Comparison of ENCODE assay signal across 8 mouse cellular contexts in genomic region chr13:106946594-106947540, GRCm38 (mm10). TPM values are rescaled to one million over a fixed set of nuclear protein-coding genes. Genes with fewer than 3 reads are reported as not detected.
DNase-seq lines count a peak whose midpoint lies in the region; ATAC-seq and TF ChIP-seq lines count a peak whose summit lies in the region.

TSS of gene Dimt1 (plus strand) at chr13:106947127.

- H3K4me1 ChIP-seq in cortical plate, adult 2 months (ENCODE audit: control insufficient read depth, insufficient read depth, low read length): peaks cover 3% of the 10 kb centered on the region; the same call in 1 of the 2 replicates
- peaks cover 35% of the 10 kb centered on the region for H3K4me1 ChIP-seq in megakaryocyte, embryonic 14.5 days

- H3K4me3 ChIP-seq in cortical plate, adult 2 months (ENCODE audit: insufficient read depth, low read length): peak within 1 kb of the TSS; percentile 97
- peak within 1 kb of the TSS; percentile 93 for H3K4me3 ChIP-seq in megakaryocyte, embryonic 14.5 days (replicated peaks)

- no peaks in the 10 kb centered on the region for H3K9me3 ChIP-seq in megakaryocyte, embryonic 14.5 days

- peak; percentile 71; the same call in 1 of the 2 replicates for TF ChIP-seq POLR2A in cortical plate, adult 2 months (IDR thresholded peaks at IDR 0.05; ENCODE audit: extremely low read depth, insufficient read depth, low read length)

- no peaks in the 10 kb centered on the region for H3K27me3 ChIP-seq in megakaryocyte, embryonic 14.5 days (replicated peaks)

- peaks cover 26% of the 10 kb centered on the region for H3K36me3 ChIP-seq in megakaryocyte, embryonic 14.5 days (replicated peaks; ENCODE audit: low read length)

- H3K27ac ChIP-seq in cortical plate, adult 2 months (ENCODE audit: insufficient read depth, low read length): peak within 1 kb of the TSS; percentile 73

- peak; percentile 89 to 92 for DNase-seq in gastrocnemius, adult 8-10 months (ENCODE audit: low spot score in 2 of 2)
- peak; percentile 56 for DNase-seq in hindlimb bud, embryonic 11.5 days (ENCODE audit: extremely low spot score, low read depth, low spot score)
- peak; percentile 74 to 95 for DNase-seq in left cerebral cortex, adult 8-10 months (ENCODE audit: low spot score in 2 of 2)
- peak; percentile 98 for DNase-seq in right cerebral cortex, postnatal 10 days (ENCODE audit: low spot score in 2 of 2)
- DNase-seq in urinary bladder, postnatal 25 days (ENCODE audit: low spot score): peak; percentile 87

- ATAC-seq in activated CD4-positive, CD25-positive, alpha-beta regulatory T cell, adult 4 months: peak; percentile 99

- no peak for TF ChIP-seq CTCF in cortical plate, adult 2 months (IDR thresholded peaks at IDR 0.05; ENCODE audit: extremely low read depth, insufficient read depth, low read length)

RNA-seq across cellular contexts. Expression of gene Dimt1, which starts in this region (rescaled TPM):
- polyA plus RNA-seq in activated CD4-positive, CD25-positive, alpha-beta regulatory T cell, adult 4 months (2017; shearing (Covaris generic)): 10 to 100 TPM; 25.5 to 34.2 TPM
- polyA plus RNA-seq in cortical plate, adult 2 months (2012; rRNA removed): 23.1 and 26.8 TPM in 2 replicates
- 1 to 10 TPM; 5.2 to 8.0 (median 6.7) TPM for total RNA-seq in gastrocnemius, adult 8-10 months (2022)
- 10 to 100 TPM; 14.8 to 21.6 (median 18.7) TPM for total RNA-seq in left cerebral cortex, adult 8-10 months (2022)
- polyA plus RNA-seq in megakaryocyte, embryonic 14.5 days (2012; ENCODE audit: insufficient read depth, low replicate concordance): 11.9 TPM in 1 of 2 replicates, not detected in the other

Comparison
In these comparisons a context has a peak if more than half of its experiments do, and no peak if none do; other contexts are left out.
1. Peak in every context shown above with its lines: DNase-seq, ATAC-seq, H3K4me3 ChIP-seq and H3K27ac ChIP-seq.